Mouse (Mus musculus): ENCODE results near the gene Strip1.

GRCm38 (mm10) chr3:107594662-107595263 lies 36.7 kb downstream of the Strip1 start, which contains the start of gene Alx3:
- TF ChIP-seq POLR2A (IDR thresholded peaks at IDR 0.05; ENCODE audit: low read depth, low read length): no peak
- no peak for TF ChIP-seq CTCF (conservative IDR thresholded peaks at IDR 0.05; ENCODE audit: insufficient read depth, insufficient read length, low read depth, low read length)

All from kidney, adult 2 months (tissue).